In the genomic region with DNA sequence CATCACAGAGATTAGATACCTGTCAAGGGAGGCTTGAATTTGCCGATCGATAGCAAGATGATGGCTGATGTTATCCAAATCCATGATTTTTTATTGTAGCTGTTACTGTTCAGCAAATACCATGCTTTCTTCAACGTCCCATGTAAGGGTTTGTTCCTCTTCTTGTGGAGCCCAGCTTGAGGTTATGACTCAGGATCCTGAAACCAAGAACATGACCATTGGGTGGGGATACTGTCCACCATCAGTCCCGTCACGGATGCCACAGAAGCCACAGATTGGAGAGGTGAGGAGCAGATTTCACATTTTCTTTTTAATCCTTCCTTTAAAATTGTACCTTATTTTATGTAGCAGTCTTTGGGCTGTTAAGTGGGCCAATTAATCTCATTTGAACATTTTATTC, we compare ENCODE assay signal across 20 mouse cellular contexts.
"Had no signal": no experiment of that assay in that cellular context is flagged by ENCODE, and none has a peak within 500 bp of the region (broad histone marks: within the 10 kb centered on the region; RNA-seq: fewer than 3 reads in every experiment).

No protein-coding gene starts in this region.

- DNase-seq: lung, adult 18-20 months; lung, embryonic 14.5 days; lung, postnatal 10 days; lung, postnatal 4 days; midbrain, embryonic 14.5 days; retina, postnatal 1 day; right cerebral cortex, adult 18-20 months; right cerebral cortex, postnatal 25 days; right cerebral cortex, postnatal 4 days; thymus, adult 2 months; thymus, postnatal 25 days; thymus, postnatal 4 days had no signal

- H3K4me1 ChIP-seq: midbrain, embryonic 12.5 days; stomach, embryonic 15.5 days had no signal

- H3K9ac ChIP-seq: lung, embryonic 14.5 days; midbrain, embryonic 12.5 days; neural tube, embryonic 13.5 days; neural tube, embryonic 15.5 days; stomach, embryonic 15.5 days had no signal

- H3K9me3 ChIP-seq: midbrain, embryonic 10.5 days; midbrain, embryonic 12.5 days; neural tube, embryonic 13.5 days; neural tube, embryonic 15.5 days; stomach, embryonic 15.5 days had no signal

- H3K4me3 ChIP-seq: midbrain, embryonic 10.5 days; midbrain, embryonic 12.5 days; myocyte; neural tube, embryonic 13.5 days; neural tube, embryonic 15.5 days; stomach, embryonic 15.5 days had no signal

- H3K4me2 ChIP-seq: lung, embryonic 14.5 days; midbrain, embryonic 12.5 days; neural tube, embryonic 13.5 days; neural tube, embryonic 15.5 days; stomach, embryonic 15.5 days had no signal

- H3K27me3 ChIP-seq: midbrain, embryonic 12.5 days; neural tube, embryonic 13.5 days; neural tube, embryonic 15.5 days; stomach, embryonic 15.5 days had no signal

- ATAC-seq: midbrain, embryonic 16.5 days had no signal

- H3K27ac ChIP-seq: midbrain, embryonic 10.5 days; midbrain, embryonic 12.5 days; neural tube, embryonic 13.5 days; neural tube, embryonic 15.5 days; stomach, embryonic 15.5 days; stomach, postnatal 0 days had no signal

- H3K36me3 ChIP-seq: midbrain, embryonic 10.5 days; midbrain, embryonic 12.5 days; neural tube, embryonic 13.5 days; neural tube, embryonic 15.5 days; stomach, embryonic 15.5 days had no signal
